Mouse (Mus musculus) midbrain, postnatal 0 days (tissue): ENCODE data around the gene Mrpl22. TPM values are rescaled to one million over a fixed set of nuclear protein-coding genes. Genes with fewer than 3 reads are reported as not detected.
A peak's percentile ranks its signal among the peaks of the same experiment; 100 is the strongest.
"Not testable (repeated sequence)": the region's sequence is repeated elsewhere in the genome, so short reads cannot be mapped to it uniquely, and the experiment has no call there.

Source experiments
- ATAC-seq: fragments of 200-750 bp; cut with Nextera tagmentation; 2 replicates; pipeline ENCODE4 v1.8.0; 2017; ENCODE audit warnings: moderate number of reproducible peaks, mild to moderate bottlenecking, moderate TSS enrichment, moderate library complexity; ENCODE audit not compliant: low FRiP score
- DNase-seq: peaks from one replicate; pipeline ENCODE4 v3.0.0-alpha.2; 2015; ENCODE audit warnings: low spot score
- H3K27ac ChIP-seq: fragments of 300-500 bp; sonication (generic); 2 replicates; pipeline ENCODE4 v1.5.1; 2014; ENCODE audit warnings: low read depth, mild to moderate bottlenecking, low read length, mixed read lengths
- H3K27me3 ChIP-seq: fragments of 300-500 bp; sonication (generic); 2 replicates; pipeline ENCODE4 v1.6.1; 2014; ENCODE audit warnings: low read length, control low read depth, mixed read lengths; ENCODE audit not compliant: insufficient read depth
- H3K36me3 ChIP-seq: fragments of 300-500 bp; sonication (generic); 2 replicates; pipeline ENCODE4 v1.6.1; 2014; ENCODE audit warnings: low read length, control low read depth, mixed read lengths; ENCODE audit not compliant: insufficient read depth
- H3K4me1 ChIP-seq: fragments of 300-500 bp; sonication (generic); 2 replicates; pipeline ENCODE4 v1.6.1; 2014; ENCODE audit warnings: mild to moderate bottlenecking, control low read depth, antibody characterized with exemption, low read length, mixed read lengths; ENCODE audit not compliant: insufficient read depth
- H3K4me2 ChIP-seq: fragments of 300-500 bp; sonication (generic); 2 replicates; pipeline ENCODE4 v1.6.1; 2014; ENCODE audit warnings: low read depth, mild to moderate bottlenecking, low read length, mixed read lengths; ENCODE audit not compliant: poor library complexity, severe bottlenecking
- H3K4me3 ChIP-seq: fragments of 300-500 bp; sonication (generic); 2 replicates; pipeline ENCODE4 v1.5.1; 2014; ENCODE audit warnings: low read depth, mild to moderate bottlenecking, low read length, moderate library complexity
- H3K9ac ChIP-seq: fragments of 300-500 bp; sonication (generic); replicated peaks from 2 replicates; pipeline ENCODE4 v1.6.1; 2014; ENCODE audit warnings: mild to moderate bottlenecking, low read length, moderate library complexity, mixed read lengths; ENCODE audit not compliant: poor library complexity, severe bottlenecking
- H3K9me3 ChIP-seq: fragments of 300-500 bp; sonication (generic); 2 replicates; pipeline ENCODE4 v1.6.1; 2016; ENCODE audit warnings: low read length, control low read depth
- CTCF ChIP-seq: IDR thresholded peaks from 2 replicates; pipeline ENCODE4 v1.5.1; 2016; ENCODE audit warnings: antibody characterized with exemption, mild to moderate bottlenecking
- WGBS: fragments of 180-500 bp; shearing (Covaris S2); extraction: QIAGEN DNeasy Blood & Tissue Kit; methylation state at CpG from one replicate; pipeline ENCODE4 v1.1.7; 2014; 5-methylcytosine and 5-hydroxymethylcytosine counted together
- polyA plus RNA-seq: library from polyadenylated mRNA; unstranded; fragments of >200 nt; fragmentation: Nextera tagmentation; extraction: Ambion mirVana; gene quantifications from 2 replicates; pipeline ENCODE4 v1.2.1, GENCODE M21; 2015
- total RNA-seq: library from RNA; depleted of rRNA; stranded (reverse); fragments of >200 nt; gene quantifications from 2 replicates; pipeline ENCODE4 v1.2.3, GENCODE M21; 2014

The Mrpl22 gene
- total and polyA plus RNA-seq, 2 experiments from 2014 or later = 33.5 to 88.3 TPM

GRCm38 (mm10) chr11:58168167-58168915 is 3.1 kb upstream of the Mrpl22 start, which contains the start of gene Gemin5:
Gemin5 (minus strand) TSS chr11:58168539.
- WGBS = 1% methylated on average over 70 of the region's 71 CpGs
- no peaks in the 10 kb centered on the region for H3K9me3 ChIP-seq
- H3K4me2 ChIP-seq = peak within 1 kb of the TSS; percentile 75
- peaks cover 13% of the 10 kb centered on the region; the same call in 1 of the 2 replicates for H3K36me3 ChIP-seq
- ATAC-seq (peak; percentile 87), DNase-seq (peak; percentile 90)
- peak; percentile 46 for TF ChIP-seq CTCF
- H3K27ac ChIP-seq = peak within 1 kb of the TSS; percentile 51; the same call in 1 of the 2 replicates
- H3K4me3 ChIP-seq = peak within 1 kb of the TSS; percentile 91
- H3K4me1 ChIP-seq = no peaks in the 10 kb centered on the region
- peak within 1 kb of the TSS; percentile 65 for H3K9ac ChIP-seq
- no peaks in the 10 kb centered on the region for H3K27me3 ChIP-seq

GRCm38 (mm10) chr11:58169666-58170065 is 1.8 kb upstream of the Mrpl22 start:
- H3K9ac ChIP-seq = no peak overlapping the region
- DNase-seq (no peak), ATAC-seq (no peak)
- no peaks in the 10 kb centered on the region for H3K9me3 ChIP-seq
- WGBS = 91% methylated on average over 4 of the region's 4 CpGs
- no peak overlapping the region for H3K4me3 ChIP-seq
- no peaks in the 10 kb centered on the region for H3K4me1 ChIP-seq
- no peak overlapping the region for H3K4me2 ChIP-seq
- peaks cover 12% of the 10 kb centered on the region; the same call in 1 of the 2 replicates for H3K36me3 ChIP-seq
- no peaks in the 10 kb centered on the region for H3K27me3 ChIP-seq
- no peak for TF ChIP-seq CTCF
- no peak overlapping the region for H3K27ac ChIP-seq

GRCm38 (mm10) chr11:58179563-58179962 is 8.1 kb downstream of the Mrpl22 start:
- DNase-seq (peak; percentile 91), ATAC-seq (peak; percentile 63; the same call in 1 of the 2 replicates)
- Histone ChIP-seq H3K27ac (no peak overlapping the region), H3K27me3 (no peaks in the 10 kb centered on the region), H3K9me3 (no peaks in the 10 kb centered on the region), H3K9ac (no peak overlapping the region), H3K36me3 (peaks cover 36% of the 10 kb centered on the region), H3K4me2 (no peak overlapping the region), H3K4me1 (no peaks in the 10 kb centered on the region), H3K4me3 (no peak overlapping the region)
- whole genome bisulfite sequencing = 27% methylated on average over 3 of the region's 3 CpGs
- TF ChIP-seq CTCF = peak; percentile 91

- H3K9ac ChIP-seq, DNase-seq, H3K4me1 ChIP-seq, H3K4me2 ChIP-seq, H3K27me3 ChIP-seq, H3K27ac ChIP-seq, H3K4me3 ChIP-seq, ATAC-seq, H3K9me3 ChIP-seq: not testable (repeated sequence)
- peaks cover 34% of the 10 kb centered on the region for H3K36me3 ChIP-seq
- WGBS = 94% methylated on average over 6 of the region's 6 CpGs
Measured at GRCm38 (mm10) chr11:58179986-58180385, 8.5 kb downstream of the Mrpl22 start.

- no peak overlapping the region for H3K4me2 ChIP-seq
- H3K4me1 ChIP-seq = no peaks in the 10 kb centered on the region
- H3K36me3 ChIP-seq = peaks cover 28% of the 10 kb centered on the region
Measured at GRCm38 (mm10) chr11:58180756-58181155, 9.3 kb downstream of the Mrpl22 start.

GRCm38 (mm10) chr11:58183579-58183978 is 12.1 kb downstream of the Mrpl22 start:
- Histone ChIP-seq H3K27ac (no peak overlapping the region), H3K36me3 (peaks cover 4% of the 10 kb centered on the region; the same call in 1 of the 2 replicates), H3K4me1 (no peaks in the 10 kb centered on the region), H3K4me2 (no peak overlapping the region), H3K9ac (no peak overlapping the region), H3K27me3 (no peaks in the 10 kb centered on the region), H3K9me3 (no peaks in the 10 kb centered on the region), H3K4me3 (no peak overlapping the region)
- DNase-seq (no peak), ATAC-seq (no peak)
- WGBS = 91% methylated on average over 3 of the region's 3 CpGs
- no peak for TF ChIP-seq CTCF

More at GRCm38 (mm10) chr11:58180756-58181155, 9.3 kb downstream of the Mrpl22 start:
- H3K27me3 ChIP-seq = no peaks in the 10 kb centered on the region
- no peak overlapping the region for H3K9ac ChIP-seq
- no peak for DNase-seq
- ATAC-seq = no peak
- no peak overlapping the region for H3K27ac ChIP-seq
- no peak for TF ChIP-seq CTCF
- WGBS = 92% methylated on average over 7 of the region's 7 CpGs
- no peak overlapping the region for H3K4me3 ChIP-seq
- H3K9me3 ChIP-seq = no peaks in the 10 kb centered on the region
